Mouse (Mus musculus) lung, postnatal 0 days (tissue): Measurements from ENCODE around the gene Cadm2. TPM values are rescaled to one million over a fixed set of nuclear protein-coding genes. Genes with fewer than 3 reads are reported as not detected.

Experiments
- ATAC-seq: fragments of 200-750 bp; cut with Nextera tagmentation; 2 replicates; pipeline ENCODE4 v1.8.0; 2017; ENCODE audit warnings: moderate library complexity
- DNase-seq: peaks from one replicate; pipeline ENCODE4 v3.0.0-alpha.2; 2016; ENCODE audit warnings: low spot score
- H3K27ac ChIP-seq: fragments of 300-500 bp; sonication (generic); 2 replicates; pipeline ENCODE4 v1.5.1; 2014; ENCODE audit warnings: antibody characterized with exemption, mild to moderate bottlenecking, low read length, mixed read lengths
- H3K27me3 ChIP-seq: fragments of 300-500 bp; sonication (generic); replicated peaks from 2 replicates; pipeline ENCODE4 v1.6.1; 2014; ENCODE audit warnings: low read length, mixed read lengths; ENCODE audit not compliant: insufficient read depth
- H3K36me3 ChIP-seq: fragments of 300-500 bp; sonication (generic); 2 replicates; pipeline ENCODE4 v1.6.1; 2014; ENCODE audit warnings: low read length, mixed read lengths; ENCODE audit not compliant: insufficient read depth
- H3K4me1 ChIP-seq: fragments of 300-500 bp; sonication (generic); 2 replicates; pipeline ENCODE4 v1.6.1; 2014; ENCODE audit warnings: antibody characterized with exemption, low read depth, low read length, mixed read lengths; ENCODE audit not compliant: insufficient read depth
- H3K4me2 ChIP-seq: fragments of 300-500 bp; sonication (generic); replicated peaks from 2 replicates; pipeline ENCODE4 v1.6.1; 2014; ENCODE audit warnings: low read depth, mild to moderate bottlenecking, low read length, moderate library complexity, mixed read lengths
- H3K4me3 ChIP-seq: fragments of 300-500 bp; sonication (generic); 2 replicates; pipeline ENCODE4 v1.5.1; 2014; ENCODE audit warnings: low read depth, low read length
- H3K9ac ChIP-seq: fragments of 300-500 bp; sonication (generic); replicated peaks from 2 replicates; pipeline ENCODE4 v1.6.1; 2014; ENCODE audit warnings: low read depth, mild to moderate bottlenecking
- H3K9me3 ChIP-seq: fragments of 300-500 bp; sonication (generic); 2 replicates; pipeline ENCODE4 v1.6.1; 2016; ENCODE audit warnings: low read length, mixed read lengths
- CTCF ChIP-seq: IDR thresholded peaks from 2 replicates; pipeline ENCODE4 v1.5.1; 2016; ENCODE audit warnings: antibody characterized with exemption, mild to moderate bottlenecking
- EP300 ChIP-seq: IDR thresholded peaks from 2 replicates; pipeline ENCODE4 v1.6.1; 2016; ENCODE audit warnings: antibody characterized with exemption, mild to moderate bottlenecking, control low read depth
- WGBS: fragments of 180-500 bp; shearing (Covaris S2); extraction: QIAGEN DNeasy Blood & Tissue Kit; methylation state at CpG from one replicate; pipeline ENCODE4 v1.1.7; 2014; 5-methylcytosine and 5-hydroxymethylcytosine counted together
- polyA plus RNA-seq: library from polyadenylated mRNA; unstranded; fragments of >200 nt; fragmentation: Nextera tagmentation; extraction: Ambion mirVana; gene quantifications from 2 replicates; pipeline ENCODE4 v1.2.1, GENCODE M21; 2015

Gene Cadm2
- polyA plus RNA-seq, 1 experiment from 2014 or later = 0.24 TPM

GRCm38 (mm10) chr16:66967686-66968085 lies 653.0 kb downstream of the Cadm2 start:
- Histone ChIP-seq H3K36me3 (no peaks in the 10 kb centered on the region), H3K9ac (no peak overlapping the region), H3K4me1 (no peaks in the 10 kb centered on the region), H3K4me2 (no peak overlapping the region), H3K4me3 (no peak overlapping the region), H3K27me3 (no peaks in the 10 kb centered on the region), H3K9me3 (no peaks in the 10 kb centered on the region), H3K27ac (no peak overlapping the region)
- ATAC-seq (no peak), DNase-seq (no peak)
- WGBS = 84% methylated on average over 8 of the region's 8 CpGs
- TF ChIP-seq EP300 (no peak), CTCF (no peak)

DNA sequence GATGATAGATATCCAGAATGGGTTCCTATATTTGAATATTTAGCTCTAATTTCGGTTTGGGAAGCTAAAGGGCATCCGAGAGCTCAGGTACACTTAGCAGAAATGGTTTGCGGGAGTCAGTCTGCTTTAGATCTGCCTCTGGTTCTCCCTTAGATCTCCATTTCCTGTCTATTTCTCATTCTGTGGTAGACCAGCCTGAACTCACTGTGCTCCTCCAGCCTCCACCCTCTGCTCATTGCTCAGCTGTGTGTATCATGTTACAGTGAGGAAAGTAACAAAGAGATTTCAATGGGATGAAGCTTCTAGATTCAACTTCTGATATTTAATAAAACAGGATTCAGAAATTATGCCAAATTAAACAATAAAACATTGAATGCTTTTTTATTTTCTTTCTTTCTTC lies 661.6 kb downstream of the Cadm2 start:
- Histone ChIP-seq H3K4me2 (no peak overlapping the region), H3K4me3 (no peak overlapping the region), H3K36me3 (no peaks in the 10 kb centered on the region), H3K9ac (no peak overlapping the region), H3K27ac (no peak overlapping the region), H3K27me3 (no peaks in the 10 kb centered on the region), H3K9me3 (no peaks in the 10 kb centered on the region), H3K4me1 (no peaks in the 10 kb centered on the region)
- TF ChIP-seq CTCF (no peak), EP300 (no peak)
- DNase-seq (no peak), ATAC-seq (no peak)
- WGBS = 56% methylated on average over 3 of the region's 3 CpGs

DNA sequence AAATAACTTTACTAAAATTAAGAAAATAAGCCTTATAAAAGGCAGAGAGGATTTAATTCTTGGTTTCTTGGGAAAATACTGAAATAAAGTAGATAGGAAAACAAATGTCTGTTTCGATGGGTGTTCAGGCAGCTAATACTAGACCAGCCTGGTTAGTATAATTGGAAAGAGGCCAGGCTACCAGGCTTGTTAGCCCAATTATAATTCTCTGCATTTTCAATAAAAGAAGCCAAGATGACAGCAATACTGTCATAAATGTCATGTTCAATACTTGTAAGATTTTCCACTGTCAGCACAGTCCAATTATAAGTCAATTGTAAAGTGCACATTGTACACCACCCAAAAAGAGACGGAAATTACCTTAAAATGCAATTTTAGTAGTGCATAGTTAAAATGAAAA lies 664.8 kb downstream of the Cadm2 start:
- DNase-seq (no peak), ATAC-seq (no peak)
- Histone ChIP-seq H3K9me3 (no peaks in the 10 kb centered on the region), H3K9ac (no peak overlapping the region), H3K4me3 (no peak overlapping the region), H3K27ac (no peak overlapping the region), H3K4me1 (no peaks in the 10 kb centered on the region), H3K27me3 (no peaks in the 10 kb centered on the region), H3K4me2 (no peak overlapping the region), H3K36me3 (no peaks in the 10 kb centered on the region)
- WGBS = 86% methylated on average over 2 of the region's 2 CpGs
- TF ChIP-seq EP300 = no peak
- TF ChIP-seq CTCF = no peak

- DNase-seq (no peak), ATAC-seq (no peak)
- Histone ChIP-seq H3K27me3 (no peaks in the 10 kb centered on the region), H3K27ac (no peak overlapping the region), H3K9ac (no peak overlapping the region), H3K4me2 (no peak overlapping the region), H3K4me1 (no peaks in the 10 kb centered on the region), H3K9me3 (no peaks in the 10 kb centered on the region), H3K36me3 (no peaks in the 10 kb centered on the region), H3K4me3 (no peak overlapping the region)
- 63% methylated on average over 6 of the region's 6 CpGs for WGBS
- TF ChIP-seq EP300 = no peak
- no peak for TF ChIP-seq CTCF
Measured at GRCm38 (mm10) chr16:66936332-66936731, 684.4 kb downstream of the Cadm2 start.

DNA sequence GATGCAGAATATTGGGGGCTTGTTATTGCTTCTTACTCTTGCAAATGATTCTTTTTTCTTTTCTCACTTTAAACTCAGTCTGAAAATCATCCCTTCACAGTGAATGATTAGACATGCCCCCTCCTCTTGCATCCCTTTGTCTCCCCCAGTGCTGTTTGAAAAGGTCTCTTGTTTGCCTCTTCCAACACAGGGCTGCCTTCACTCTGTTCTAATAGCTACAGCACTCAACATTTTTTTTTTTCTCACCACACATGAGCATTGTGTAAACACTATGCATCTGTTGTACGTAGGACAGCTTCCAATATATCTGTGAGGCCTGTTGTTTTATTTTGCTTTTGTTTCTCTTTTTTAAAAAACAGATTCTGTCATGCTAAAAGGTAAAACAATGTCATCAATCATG lies 695.2 kb downstream of the Cadm2 start:
- ATAC-seq (no peak), DNase-seq (no peak)
- Histone ChIP-seq H3K4me1 (no peaks in the 10 kb centered on the region), H3K27ac (no peak overlapping the region), H3K9me3 (no peaks in the 10 kb centered on the region), H3K27me3 (no peaks in the 10 kb centered on the region), H3K4me2 (no peak overlapping the region), H3K36me3 (no peaks in the 10 kb centered on the region), H3K9ac (no peak overlapping the region), H3K4me3 (no peak overlapping the region)
- no peak for TF ChIP-seq CTCF
- no peak for TF ChIP-seq EP300
- 16% methylated on average over 1 of the region's 1 CpGs for WGBS

DNA sequence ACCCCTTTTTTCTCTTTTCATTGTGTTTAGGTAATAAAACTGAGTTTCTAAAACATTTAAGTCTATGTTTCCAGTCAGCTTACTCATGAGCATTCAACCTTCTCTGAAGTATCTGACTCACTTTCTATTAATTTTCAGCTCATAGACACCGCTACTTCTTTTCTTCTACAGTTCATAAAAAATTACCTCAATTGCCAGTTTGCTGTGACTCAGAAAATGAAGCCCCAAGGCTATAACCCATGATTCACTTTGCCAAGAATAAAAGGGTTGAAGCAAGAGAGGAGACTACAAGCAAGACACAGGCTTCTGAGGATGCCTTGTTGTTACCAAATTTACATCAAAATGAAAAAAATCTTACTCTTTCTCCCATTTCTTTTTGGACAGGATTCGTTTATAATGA lies 698.0 kb downstream of the Cadm2 start:
- no peaks in the 10 kb centered on the region for H3K27me3 ChIP-seq
- H3K4me3 ChIP-seq = no peak overlapping the region
- H3K36me3 ChIP-seq = no peaks in the 10 kb centered on the region
- H3K27ac ChIP-seq = no peak overlapping the region
- no peaks in the 10 kb centered on the region for H3K4me1 ChIP-seq
- TF ChIP-seq CTCF (no peak), EP300 (no peak)
- H3K9ac ChIP-seq = no peak overlapping the region
- DNase-seq (no peak), ATAC-seq (no peak)
- H3K4me2 ChIP-seq = no peak overlapping the region
- H3K9me3 ChIP-seq = no peaks in the 10 kb centered on the region
- 70% methylated on average over 2 of the region's 2 CpGs for WGBS

DNA sequence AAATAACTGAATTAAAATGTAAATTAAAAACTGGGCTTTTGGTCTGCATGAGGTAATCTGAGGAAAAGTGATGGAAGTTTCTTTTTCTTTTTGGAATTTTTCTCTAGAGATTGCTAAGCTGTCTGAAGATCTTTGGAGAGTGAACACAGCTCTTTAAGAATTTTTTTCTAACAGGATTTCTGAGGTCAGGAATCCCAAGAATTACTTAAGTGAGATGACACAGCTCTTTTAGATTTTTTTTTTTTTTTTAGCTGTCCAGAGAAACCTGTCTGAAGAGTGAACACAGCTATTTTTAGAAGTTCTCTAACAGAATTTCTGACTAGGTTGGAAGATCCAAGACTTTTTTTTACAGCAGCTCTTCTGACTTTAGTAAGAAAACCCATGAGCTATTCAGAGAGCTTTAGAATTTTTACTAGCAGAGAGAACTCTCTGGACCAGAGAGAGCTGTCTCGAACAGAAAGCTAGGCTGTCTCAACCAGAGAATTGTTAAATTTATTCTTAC lies 699.2 kb downstream of the Cadm2 start:
- TF ChIP-seq EP300 (peak; percentile 55; the same call in 1 of the 2 replicates), CTCF (no peak)
- H3K9ac ChIP-seq = no peak overlapping the region
- no peaks in the 10 kb centered on the region for H3K27me3 ChIP-seq
- no peaks in the 10 kb centered on the region for H3K4me1 ChIP-seq
- no peak overlapping the region for H3K27ac ChIP-seq
- ATAC-seq = peak; percentile 40; the same call in 1 of the 2 replicates
- 54% methylated on average over 1 of the region's 1 CpGs for WGBS
- no peaks in the 10 kb centered on the region for H3K9me3 ChIP-seq
- peak; percentile 28 for DNase-seq
- no peak overlapping the region for H3K4me3 ChIP-seq
- H3K36me3 ChIP-seq = no peaks in the 10 kb centered on the region
- H3K4me2 ChIP-seq = no peak overlapping the region
